ENCODE assay signal across 18 mouse cellular contexts in the genomic region with DNA sequence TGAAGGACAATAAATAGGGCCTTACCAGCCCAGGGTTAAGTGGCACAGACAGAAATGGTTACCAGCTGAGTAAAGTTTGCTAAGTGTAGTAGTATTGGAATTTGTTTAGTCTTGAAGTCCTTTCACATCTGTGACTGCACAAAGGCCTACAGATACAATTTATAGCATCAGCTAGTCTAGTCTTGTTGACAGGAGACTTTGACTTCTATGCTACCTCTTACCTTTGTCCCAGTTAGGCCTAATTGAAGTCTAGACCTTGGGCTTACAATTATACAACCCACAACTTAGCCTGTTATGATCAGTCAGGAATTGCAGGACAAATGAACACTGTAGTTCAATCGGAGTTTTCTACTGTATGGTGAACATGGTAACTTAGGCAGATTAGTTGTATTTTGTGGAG. TPM values are rescaled to one million over a fixed set of nuclear protein-coding genes. Genes with fewer than 3 reads are reported as not detected.
DNase-seq lines count a peak whose midpoint lies in the region; ATAC-seq and TF ChIP-seq lines count a peak whose summit lies in the region.
"Had no signal": no experiment of that assay in that cellular context is flagged by ENCODE, and none has a peak within 500 bp of the region (broad histone marks: within the 10 kb centered on the region; RNA-seq: fewer than 3 reads in every experiment).

No protein-coding gene starts in this region.

- peak overlapping the region; percentile 74 for H3K27ac ChIP-seq in kidney, adult 2 months (ENCODE audit: insufficient read depth, low read depth, low read length)
- H3K27ac ChIP-seq in liver, adult 2 months (replicated peaks; ENCODE audit: insufficient read depth, low read depth, low read length) = no peak overlapping the region
- no peak overlapping the region for H3K27ac ChIP-seq in liver, embryonic 12.5 days
- H3K27ac ChIP-seq: embryonic facial prominence, embryonic 10.5 days; embryonic facial prominence, embryonic 12.5 days; forebrain, embryonic 13.5 days; forebrain, embryonic 15.5 days had no signal

- H3K27me3 ChIP-seq in kidney, adult 2 months (replicated peaks; ENCODE audit: control insufficient read depth, insufficient read depth, low read length) = no peaks in the 10 kb centered on the region; the same call in 1 of the 2 replicates
- H3K27me3 ChIP-seq in liver, adult 2 months (ENCODE audit: control insufficient read depth, insufficient read depth, low read length) = no peaks in the 10 kb centered on the region
- no peaks in the 10 kb centered on the region for H3K27me3 ChIP-seq in liver, embryonic 12.5 days (replicated peaks)
- H3K27me3 ChIP-seq: embryonic facial prominence, embryonic 12.5 days; forebrain, embryonic 13.5 days; forebrain, embryonic 15.5 days had no signal

- no peak overlapping the region for H3K9ac ChIP-seq in liver, adult 2 months (ENCODE audit: low read depth, low read length)
- no peak overlapping the region for H3K9ac ChIP-seq in liver, embryonic 12.5 days
- H3K9ac ChIP-seq: embryonic facial prominence, embryonic 12.5 days; forebrain, embryonic 13.5 days; forebrain, embryonic 15.5 days; forebrain, postnatal 0 days had no signal

- no peak for TF ChIP-seq CTCF in kidney, adult 2 months (conservative IDR thresholded peaks at IDR 0.05; ENCODE audit: insufficient read depth, insufficient read length, low read depth, low read length)
- no peak for TF ChIP-seq CTCF in liver, adult 2 months (IDR thresholded peaks at IDR 0.05; ENCODE audit: low read depth, low read length)

- ATAC-seq in liver, embryonic 12.5 days = no peak
- ATAC-seq: forebrain, embryonic 13.5 days; forebrain, embryonic 15.5 days; forebrain, postnatal 0 days had no signal

- WGBS in kidney, adult 2 months = 69% methylated on average over 1 of the region's 1 CpGs
- 50% methylated on average over 1 of the region's 1 CpGs for WGBS in liver, adult 2 months
- 81% methylated on average over 1 of the region's 1 CpGs for WGBS in liver, embryonic 12.5 days (ENCODE audit: insufficient replicate concordance)

- H3K4me3 ChIP-seq in kidney, adult 2 months (ENCODE audit: insufficient read depth, low read depth, low read length) = no peak overlapping the region
- no peak overlapping the region for H3K4me3 ChIP-seq in liver, adult 2 months (ENCODE audit: insufficient read depth, low read depth, low read length)
- no peak overlapping the region for H3K4me3 ChIP-seq in liver, embryonic 12.5 days
- H3K4me3 ChIP-seq: embryonic facial prominence, embryonic 10.5 days; embryonic facial prominence, embryonic 12.5 days; forebrain, embryonic 13.5 days; forebrain, embryonic 15.5 days had no signal

- peaks cover 7% of the 10 kb centered on the region; the same call in 1 of the 2 replicates for H3K4me1 ChIP-seq in kidney, adult 2 months (ENCODE audit: control insufficient read depth, insufficient read depth, low read length)
- peaks cover 2% of the 10 kb centered on the region; the same call in 1 of the 2 replicates for H3K4me1 ChIP-seq in liver, adult 2 months (ENCODE audit: control insufficient read depth, insufficient read depth, low read length)
- no peaks in the 10 kb centered on the region for H3K4me1 ChIP-seq in liver, embryonic 12.5 days
- H3K4me1 ChIP-seq: embryonic facial prominence, embryonic 10.5 days; embryonic facial prominence, embryonic 12.5 days had no signal

- DNase-seq in kidney, adult 2 months = peak; percentile 51
- DNase-seq in kidney, postnatal 25 days = no peak
- DNase-seq in liver, adult 2 months (ENCODE audit: extremely low read depth, low read depth, low spot score) = peak; percentile 67
- DNase-seq in adrenal gland, postnatal 10 days = no peak
- DNase-seq: adrenal gland, adult 2 months; adrenal gland, postnatal 14 days; adrenal gland, postnatal 36 days; cerebellum, adult 11-12 months; cerebellum, adult 2 months; cerebellum, adult 9-10 months; cerebellum, postnatal 10 days; cerebellum, postnatal 25 days; forebrain, postnatal 0 days had no signal

- no peak overlapping the region for H3K4me2 ChIP-seq in liver, embryonic 12.5 days
- H3K4me2 ChIP-seq: embryonic facial prominence, embryonic 12.5 days; forebrain, embryonic 13.5 days; forebrain, embryonic 15.5 days had no signal

- peaks cover 7% of the 10 kb centered on the region; the same call in 1 of the 2 replicates for H3K36me3 ChIP-seq in kidney, adult 2 months (ENCODE audit: control insufficient read depth, insufficient read depth, low read length)
- H3K36me3 ChIP-seq in liver, adult 2 months (ENCODE audit: control insufficient read depth, insufficient read depth, low read length) = peaks cover 14% of the 10 kb centered on the region
- H3K36me3 ChIP-seq in liver, embryonic 12.5 days = peaks cover 54% of the 10 kb centered on the region

- no peak for TF ChIP-seq POLR2A in kidney, adult 2 months (IDR thresholded peaks at IDR 0.05; ENCODE audit: low read depth, low read length)
- no peak for TF ChIP-seq POLR2A in liver, adult 2 months (IDR thresholded peaks at IDR 0.05; ENCODE audit: extremely low read depth, insufficient read depth, low read length)

- H3K9me3 ChIP-seq in liver, embryonic 12.5 days (replicated peaks) = 0 out of 2 replicates have a peak, but pooled peaks cover 2% of the 10 kb centered on the region

- H3K79me2 ChIP-seq in liver, adult 2 months (ENCODE audit: control insufficient read depth, insufficient read depth, low read length) = peaks cover 13% of the 10 kb centered on the region; the same call in 1 of the 2 replicates

RNA-seq across cellular contexts. Expression of a gene that starts 9.0 kb away (rescaled TPM):
- polyA plus RNA-seq in kidney, adult 2 months (2012; rRNA removed) = 6.5 and 8.0 TPM in 2 replicates
- 16.5 and 17.6 TPM in 2 replicates for total RNA-seq in liver, adult 2 months (2014; rRNA removed)
- polyA plus RNA-seq in liver, adult 2 months (2012; rRNA removed) = 2.8 and 3.5 TPM in 2 replicates
- 30.7 and 32.3 TPM in 2 replicates for polyA plus RNA-seq in liver, embryonic 12.5 days (2016; fragmentation: Nextera tagmentation; extraction: Ambion mirVana)
- 10 to 100 TPM; 27.4 to 36.0 TPM for total RNA-seq in adrenal gland, postnatal 10 days (2021)

RNA-seq across cellular contexts. Expression of a gene that starts 48.0 kb away (rescaled TPM):
- 29.4 and 30.6 TPM in 2 replicates for polyA plus RNA-seq in kidney, adult 2 months (2012; rRNA removed)
- 18.4 and 21.1 TPM in 2 replicates for total RNA-seq in liver, adult 2 months (2014; rRNA removed)
- polyA plus RNA-seq in liver, adult 2 months (2012; rRNA removed) = 16.8 and 23.5 TPM in 2 replicates
- polyA plus RNA-seq in liver, embryonic 12.5 days (2016; fragmentation: Nextera tagmentation; extraction: Ambion mirVana) = 13.8 and 15.0 TPM in 2 replicates
- total RNA-seq in adrenal gland, postnatal 10 days (2021) = 10 to 100 TPM; 31.4 to 36.9 TPM

Comparison
In these comparisons a context has a peak if more than half of its experiments do, and no peak if none do; other contexts are left out.
1. DNase-seq: peak in kidney, adult 2 months (single experiment) and liver, adult 2 months (single experiment); none in kidney, postnatal 25 days (0 of 2) and adrenal gland, postnatal 10 days (single experiment).